Comparison of ENCODE assay signal across 10 mouse cellular contexts in the genomic region with DNA sequence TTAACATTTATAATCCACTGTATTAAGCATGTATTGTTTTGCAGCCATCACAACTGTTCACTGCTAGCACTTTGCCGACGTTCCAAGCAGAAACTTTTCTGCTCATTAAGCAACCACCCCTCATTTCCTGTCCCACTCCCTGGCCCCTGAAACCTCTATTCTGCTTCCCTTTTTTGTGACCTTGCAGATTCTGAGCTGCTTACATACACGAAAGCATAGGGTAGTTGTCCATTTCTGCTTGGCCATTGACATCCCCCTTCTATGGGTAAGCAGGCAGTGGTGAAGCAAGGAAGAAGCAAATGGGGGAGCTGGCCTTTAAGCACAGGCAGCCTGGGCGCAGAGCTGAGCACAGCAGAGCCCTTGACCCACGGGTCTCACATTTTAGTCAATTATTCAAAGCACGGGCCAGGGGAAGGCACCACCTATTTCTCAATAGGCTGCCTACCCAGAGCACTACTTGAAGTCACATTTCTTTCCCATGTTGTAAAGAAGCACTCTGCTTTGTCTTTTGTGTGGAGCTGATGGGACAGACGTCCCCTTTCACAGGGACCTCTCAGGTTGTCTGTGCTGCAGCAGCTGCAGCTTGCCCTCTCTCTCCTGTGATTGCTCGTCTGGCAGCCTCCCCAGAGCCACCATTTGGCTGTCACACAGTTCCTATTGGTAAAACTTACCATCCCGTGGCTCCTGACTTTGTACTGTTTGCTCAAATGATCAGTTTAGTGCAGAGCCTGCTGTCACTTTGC. TPM values are rescaled to one million over a fixed set of nuclear protein-coding genes. Genes with fewer than 3 reads are reported as not detected.
DNase-seq lines count a peak whose midpoint lies in the region; ATAC-seq lines count a peak whose summit lies in the region.
"Had no signal": no experiment of that assay in that cellular context is flagged by ENCODE, and none has a peak within 500 bp of the region (broad histone marks: within the 10 kb centered on the region; RNA-seq: fewer than 3 reads in every experiment).

No protein-coding gene starts in this region.

- no peak overlapping the region for H3K4me2 ChIP-seq in forebrain, embryonic 15.5 days (replicated peaks)

- H3K36me3 ChIP-seq in forebrain, embryonic 15.5 days, result no peaks in the 10 kb centered on the region

- DNase-seq in cerebellum, postnatal 10 days, result peak; percentile 36 to 62
- no peak for DNase-seq in cerebellum, adult 9-10 months
- DNase-seq in 3134 (ENCODE audit: extremely low read depth, insufficient read length, low spot score), result peak; percentile 6
- DNase-seq in lung, postnatal 4 days, result peak; percentile 24 to 29
- no peak for DNase-seq in urinary bladder, adult 18-20 months (ENCODE audit: low spot score in 2 of 2)
- DNase-seq in cerebellum, postnatal 4 days (ENCODE audit: low spot score in 2 of 2), result no peak
- no peak for DNase-seq in right cerebral cortex, adult 2 months (ENCODE audit: low spot score in 2 of 2)
- DNase-seq: cerebellum, adult 2 months had no signal

- no peak overlapping the region for H3K9ac ChIP-seq in forebrain, embryonic 15.5 days (replicated peaks)

- no peaks in the 10 kb centered on the region for H3K27me3 ChIP-seq in forebrain, embryonic 15.5 days

- no peaks in the 10 kb centered on the region for H3K9me3 ChIP-seq in forebrain, embryonic 15.5 days

- H3K4me1 ChIP-seq in forebrain, embryonic 15.5 days, result peaks cover 9% of the 10 kb centered on the region

- no peak overlapping the region for H3K4me3 ChIP-seq in forebrain, embryonic 15.5 days

- peak; percentile 61; the same call in 1 of the 2 replicates for ATAC-seq in forebrain, embryonic 15.5 days (replicated peaks)

- 23% methylated on average over 9 of the region's 9 CpGs for WGBS in forebrain, embryonic 15.5 days

- H3K27ac ChIP-seq in forebrain, embryonic 15.5 days (replicated peaks), result no peak overlapping the region

RNA-seq across cellular contexts. Expression of gene Gm33543, which starts 25.1 kb away (rescaled TPM):
- polyA plus RNA-seq in forebrain, embryonic 15.5 days (2015; fragmentation: Nextera tagmentation; extraction: Ambion mirVana), result not detected in 2 replicates
- polyA plus RNA-seq: C2C12; cerebellum, adult 2 months had no signal

Comparison
In these comparisons a context has a peak if more than half of its experiments do, and no peak if none do; other contexts are left out.
1. DNase-seq: peak in cerebellum, postnatal 10 days (2 of 2), 3134 (single experiment) and lung, postnatal 4 days (2 of 2); none in cerebellum, adult 9-10 months (single experiment), urinary bladder, adult 18-20 months (0 of 2), cerebellum, postnatal 4 days (0 of 2) and right cerebral cortex, adult 2 months (0 of 2).